Mouse (Mus musculus): ENCODE measurements at regions not wholly inside any gene's neighbourhood (a gene's known extent, or its start where the extent isn't known, plus 50 kb on each side); places are given as distances from the start of the nearest gene placed in this dataset.
A peak's percentile ranks its signal among the peaks of the same experiment; 100 is the strongest.

- DNase-seq: peak; percentile 59
These were observed 64.0 kb downstream of the Cmpk2 start for GRCm38 (mm10) chr12:26532823-26533640.

GRCm38 (mm10) chr12:26532076-26532475 lies 63.1 kb downstream of the Cmpk2 start:
- no peak for DNase-seq
